Mouse (Mus musculus): ENCODE data around the gene Evx2. TPM values are rescaled to one million over a fixed set of nuclear protein-coding genes. Genes with fewer than 3 reads are reported as not detected.

Gene Evx2
- total and polyA plus RNA-seq, 2 experiments from 2014 or later = not detected

DNA sequence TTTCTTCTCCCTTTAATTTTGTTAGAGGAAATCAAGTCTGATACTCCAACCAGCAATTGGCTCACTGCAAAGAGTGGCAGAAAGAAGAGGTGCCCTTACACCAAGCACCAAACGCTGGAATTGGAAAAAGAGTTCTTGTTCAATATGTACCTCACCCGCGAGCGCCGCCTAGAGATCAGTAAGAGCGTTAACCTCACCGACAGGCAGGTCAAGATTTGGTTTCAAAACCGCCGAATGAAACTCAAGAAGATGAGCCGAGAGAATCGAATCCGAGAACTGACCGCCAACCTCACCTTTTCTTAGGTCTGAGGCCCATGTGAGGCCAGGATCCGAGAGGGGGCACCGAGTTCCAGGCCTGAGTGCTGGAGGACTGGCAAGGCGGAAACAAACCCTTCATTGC is 34.7 kb upstream of the Evx2 start:
- 2% methylated on average over 16 of the region's 16 CpGs for WGBS
- peaks cover 87% of the 10 kb centered on the region for H3K27me3 ChIP-seq (ENCODE audit: insufficient read depth, low read length)
- peak; percentile 22; the same call in 1 of the 2 replicates for TF ChIP-seq CTCF (IDR thresholded peaks at IDR 0.05; ENCODE audit: low read depth)
- H3K36me3 ChIP-seq (ENCODE audit: insufficient read depth) = no peaks in the 10 kb centered on the region
- H3K9ac ChIP-seq = no peak overlapping the region
- no peak overlapping the region for H3K4me2 ChIP-seq (ENCODE audit: low read depth)
- H3K4me1 ChIP-seq (ENCODE audit: insufficient read depth) = no peaks in the 10 kb centered on the region
- H3K27ac ChIP-seq (ENCODE audit: low read depth, low read length) = no peak overlapping the region
- no peak overlapping the region for H3K4me3 ChIP-seq (ENCODE audit: low read depth, low read length)
- ATAC-seq = no peak
- no peak for DNase-seq
- 0 out of 2 replicates have a peak, but pooled peaks cover 4% of the 10 kb centered on the region for H3K9me3 ChIP-seq (ENCODE audit: low read length)

DNA sequence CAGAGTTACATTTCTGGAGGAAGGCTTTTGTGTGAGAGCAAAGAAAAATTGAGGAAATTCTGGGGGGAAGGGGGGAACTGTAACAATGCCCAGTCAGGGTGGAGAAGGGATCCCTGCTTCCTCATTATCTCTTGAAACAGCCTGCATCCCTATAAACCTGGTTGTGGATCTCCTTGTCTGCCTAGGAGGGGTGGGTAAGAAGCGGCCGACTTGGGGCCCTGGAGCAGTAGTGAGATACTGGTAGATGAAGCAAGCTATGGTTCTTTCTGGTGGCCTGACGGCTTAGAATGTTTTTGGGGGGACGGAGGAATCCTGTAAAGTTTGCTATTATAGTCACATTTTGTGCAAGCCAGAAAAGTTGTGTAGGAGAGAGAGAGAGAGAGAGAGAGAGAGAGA is 34.1 kb upstream of the Evx2 start:
- Histone ChIP-seq H3K27ac (ENCODE audit: low read depth, low read length) (no peak overlapping the region), H3K27me3 (ENCODE audit: insufficient read depth, low read length) (peaks cover 89% of the 10 kb centered on the region), H3K4me2 (ENCODE audit: low read depth) (no peak overlapping the region), H3K36me3 (ENCODE audit: insufficient read depth) (no peaks in the 10 kb centered on the region), H3K4me3 (ENCODE audit: low read depth, low read length) (no peak overlapping the region), H3K4me1 (ENCODE audit: insufficient read depth) (no peaks in the 10 kb centered on the region), H3K9me3 (ENCODE audit: low read length) (0 out of 2 replicates have a peak, but pooled peaks cover 4% of the 10 kb centered on the region), H3K9ac (no peak overlapping the region)
- TF ChIP-seq CTCF (IDR thresholded peaks at IDR 0.05; ENCODE audit: low read depth) = no peak
- no peak for ATAC-seq
- DNase-seq = no peak
- 7% methylated on average over 4 of the region's 4 CpGs for WGBS

GRCm38 (mm10) chr2:74692808-74693431 is 33.6 kb upstream of the Evx2 start:
- Histone ChIP-seq H3K36me3 (ENCODE audit: insufficient read depth) (no peaks in the 10 kb centered on the region), H3K4me3 (ENCODE audit: low read depth, low read length) (no peak overlapping the region), H3K9me3 (ENCODE audit: low read length) (0 out of 2 replicates have a peak, but pooled peaks cover 4% of the 10 kb centered on the region), H3K4me2 (ENCODE audit: low read depth) (no peak overlapping the region), H3K9ac (no peak overlapping the region), H3K27ac (ENCODE audit: low read depth, low read length) (no peak overlapping the region), H3K4me1 (ENCODE audit: insufficient read depth) (no peaks in the 10 kb centered on the region), H3K27me3 (ENCODE audit: insufficient read depth, low read length) (peaks cover 94% of the 10 kb centered on the region)
- 2% methylated on average over 20 of the region's 20 CpGs for WGBS
- no peak for TF ChIP-seq CTCF (IDR thresholded peaks at IDR 0.05; ENCODE audit: low read depth)
- DNase-seq (no peak), ATAC-seq (no peak)

DNA sequence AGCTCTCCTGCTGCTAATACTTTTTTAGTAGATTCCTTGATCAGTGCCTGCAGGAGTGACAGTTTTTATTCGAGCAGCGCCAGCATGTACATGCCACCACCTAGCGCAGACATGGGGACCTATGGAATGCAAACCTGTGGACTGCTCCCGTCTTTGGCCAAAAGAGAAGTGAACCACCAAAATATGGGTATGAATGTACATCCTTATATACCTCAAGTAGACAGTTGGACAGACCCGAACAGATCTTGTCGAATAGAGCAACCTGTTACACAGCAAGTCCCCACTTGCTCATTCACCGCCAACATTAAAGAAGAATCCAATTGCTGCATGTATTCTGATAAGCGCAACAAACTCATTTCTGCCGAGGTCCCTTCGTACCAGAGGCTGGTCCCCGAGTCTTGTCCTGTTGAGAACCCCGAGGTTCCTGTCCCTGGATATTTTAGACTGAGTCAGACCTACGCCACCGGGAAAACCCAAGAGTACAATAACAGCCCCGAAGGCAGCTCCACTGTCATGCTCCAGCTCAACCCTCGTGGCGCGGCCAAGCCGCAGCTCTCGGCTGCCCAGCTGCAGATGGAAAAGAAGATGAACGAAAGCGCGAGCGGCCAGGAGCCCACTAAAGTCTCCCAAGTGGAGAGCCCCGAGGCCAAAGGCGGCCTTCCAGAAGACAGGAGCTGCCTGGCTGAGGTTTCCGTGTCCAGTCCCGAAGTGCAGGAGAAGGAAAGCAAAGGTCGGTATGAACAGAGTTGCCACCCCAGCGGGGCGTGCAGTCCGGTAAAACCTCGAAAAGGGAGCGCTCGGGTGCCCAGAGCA is 32.8 kb upstream of the Evx2 start:
- Histone ChIP-seq H3K27me3 (ENCODE audit: insufficient read depth, low read length) (peaks cover 94% of the 10 kb centered on the region), H3K4me2 (ENCODE audit: low read depth) (no peak overlapping the region), H3K36me3 (ENCODE audit: insufficient read depth) (no peaks in the 10 kb centered on the region), H3K4me3 (ENCODE audit: low read depth, low read length) (no peak overlapping the region), H3K9ac (no peak overlapping the region), H3K27ac (ENCODE audit: low read depth, low read length) (no peak overlapping the region), H3K9me3 (ENCODE audit: low read length) (0 out of 2 replicates have a peak, but pooled peaks cover 4% of the 10 kb centered on the region), H3K4me1 (ENCODE audit: insufficient read depth) (no peaks in the 10 kb centered on the region)
- no peak for TF ChIP-seq CTCF (IDR thresholded peaks at IDR 0.05; ENCODE audit: low read depth)
- no peak for DNase-seq
- WGBS = 4% methylated on average over 35 of the region's 35 CpGs
- ATAC-seq = no peak

GRCm38 (mm10) chr2:74691022-74691951 is 31.9 kb upstream of the Evx2 start, which contains the start of gene Hoxd10:
TSS of gene Hoxd10 (plus strand) at chr2:74691924.
- Histone ChIP-seq H3K4me1 (ENCODE audit: insufficient read depth) (no peaks in the 10 kb centered on the region), H3K27ac (ENCODE audit: low read depth, low read length) (no peak within 1 kb of the TSS), H3K4me2 (ENCODE audit: low read depth) (no peak within 1 kb of the TSS), H3K4me3 (ENCODE audit: low read depth, low read length) (no peak within 1 kb of the TSS), H3K36me3 (ENCODE audit: insufficient read depth) (no peaks in the 10 kb centered on the region), H3K27me3 (ENCODE audit: insufficient read depth, low read length) (peaks cover 94% of the 10 kb centered on the region), H3K9me3 (ENCODE audit: low read length) (0 out of 2 replicates have a peak, but pooled peaks cover 4% of the 10 kb centered on the region), H3K9ac (no peak within 1 kb of the TSS)
- DNase-seq = no peak
- ATAC-seq = peak; percentile 55; the same call in 1 of the 2 replicates
- TF ChIP-seq CTCF (IDR thresholded peaks at IDR 0.05; ENCODE audit: low read depth) = peak; percentile 40
- 2% methylated on average over 56 of the region's 56 CpGs for WGBS

GRCm38 (mm10) chr2:74690338-74690716 is 31.0 kb upstream of the Evx2 start:
- H3K4me1 ChIP-seq (ENCODE audit: insufficient read depth) = no peaks in the 10 kb centered on the region
- WGBS = 10% methylated on average over 8 of the region's 8 CpGs
- no peak overlapping the region for H3K9ac ChIP-seq
- H3K9me3 ChIP-seq (ENCODE audit: low read length) = 0 out of 2 replicates have a peak, but pooled peaks cover 4% of the 10 kb centered on the region
- H3K27me3 ChIP-seq (ENCODE audit: insufficient read depth, low read length) = peaks cover 92% of the 10 kb centered on the region
- no peaks in the 10 kb centered on the region for H3K36me3 ChIP-seq (ENCODE audit: insufficient read depth)
- H3K4me2 ChIP-seq (ENCODE audit: low read depth) = no peak overlapping the region
- H3K27ac ChIP-seq (ENCODE audit: low read depth, low read length) = no peak overlapping the region
- no peak for TF ChIP-seq CTCF (IDR thresholded peaks at IDR 0.05; ENCODE audit: low read depth)
- H3K4me3 ChIP-seq (ENCODE audit: low read depth, low read length) = no peak overlapping the region
- ATAC-seq (no peak), DNase-seq (no peak)

Measured in forebrain, postnatal 0 days (tissue).